Mouse (Mus musculus) skeletal muscle tissue, postnatal 0 days (tissue): Measurements from ENCODE around the gene Clec4a2. TPM values are rescaled to one million over a fixed set of nuclear protein-coding genes. Genes with fewer than 3 reads are reported as not detected.

Experiments
- polyA plus RNA-seq: library from polyadenylated mRNA; unstranded; fragments of >200 nt; fragmentation: Nextera tagmentation; extraction: Ambion mirVana; gene quantifications from 2 replicates; pipeline ENCODE4 v1.2.1, GENCODE M21; 2015

Gene Clec4a2
- polyA plus RNA-seq: 6.0 and 7.8 TPM in 2 replicates

DNA sequence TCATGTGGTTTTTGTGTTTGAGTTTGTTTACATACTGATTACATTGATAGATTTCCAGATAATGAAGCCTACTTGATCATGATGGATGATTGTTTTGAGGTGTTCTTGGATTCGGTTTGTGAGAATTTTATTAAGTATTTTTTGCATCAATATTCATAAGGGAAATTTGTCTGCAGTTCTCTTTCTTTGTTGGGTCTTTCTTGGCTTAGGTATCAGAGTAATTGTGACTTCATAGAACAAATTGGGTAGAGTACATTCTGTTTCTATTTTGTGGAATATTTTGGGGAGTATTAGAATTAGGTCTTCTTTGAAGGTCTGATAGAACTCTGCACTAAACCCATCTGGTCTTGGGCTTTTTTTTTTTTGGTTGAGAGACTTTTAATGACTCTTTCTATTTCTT is at the start of gene Clec4a2:
Gene Clec4a2, plus strand, starts transcription at position 301 of the 400 bp plus-strand sequence.

GRCm38 (mm10) chr6:123172593-123172992 is 66.4 kb downstream of the Clec4a2 start, which contains the start of gene Clec4b2:
Clec4b2 (plus strand) TSS chr6:123172893.

Other genes starting within 250 kb of the Clec4a2 start
- 37.1 and 37.5 TPM in 2 replicates for gene Necap1, start 232.0 kb upstream of the Clec4a2 start, polyA plus RNA-seq
- gene Clec4a1, start 184.6 kb upstream of the Clec4a2 start, polyA plus RNA-seq: 5.4 and 7.2 TPM in 2 replicates
- gene Clec4a3, start 153.9 kb upstream of the Clec4a2 start, polyA plus RNA-seq: 5.7 and 6.4 TPM in 2 replicates
- 0.28 TPM in 1 of 2 replicates, not detected in the other for gene Clec4a4, start 116.1 kb upstream of the Clec4a2 start, polyA plus RNA-seq
- not detected in 2 replicates for gene Clec4b1, start 56.5 kb upstream of the Clec4a2 start, polyA plus RNA-seq
- not detected in 2 replicates for gene Clec4b2, start 66.5 kb downstream of the Clec4a2 start, polyA plus RNA-seq
- 5.8 and 6.3 TPM in 2 replicates for gene Clec4n, start 123.4 kb downstream of the Clec4a2 start, polyA plus RNA-seq
- 0.32 TPM in 2 replicates for gene Clec4d, start 155.7 kb downstream of the Clec4a2 start, polyA plus RNA-seq
- gene Clec4e, start 183.4 kb downstream of the Clec4a2 start, polyA plus RNA-seq: 0.06 TPM in 1 of 2 replicates, not detected in the other
- not detected in 2 replicates for gene Vmn2r19, start 201.9 kb downstream of the Clec4a2 start, polyA plus RNA-seq